Mouse (Mus musculus) heart, embryonic 14.5 days (tissue): ENCODE data around the gene Tmem108. TPM values are rescaled to one million over a fixed set of nuclear protein-coding genes. Genes with fewer than 3 reads are reported as not detected.
A peak's percentile ranks its signal among the peaks of the same experiment; 100 is the strongest.

ENCODE experiments used
- ATAC-seq: fragments of 200-750 bp; cut with Nextera tagmentation; 2 replicates; pipeline ENCODE4 v1.8.0; 2017; ENCODE audit warnings: low read depth, moderate TSS enrichment; ENCODE audit not compliant: insufficient number of reproducible peaks, insufficient read depth, low FRiP score
- H3K27ac ChIP-seq, 2 experiments: fragments of 200-500 bp in 1 of 2; fragments of 300-500 bp in 1 of 2; sonication (generic) in 1 of 2; replicated peaks in 1 of 2; 2 replicates each; pipeline ENCODE4 v1.5.1; 2012 to 2014; ENCODE audit warnings: low read depth in 2 of 2, low read length in 2 of 2, control low read depth in 1 of 2, mild to moderate bottlenecking in 1 of 2, mixed read lengths in 1 of 2; ENCODE audit not compliant: control insufficient read depth in 1 of 2, insufficient read depth in 1 of 2
- H3K27me3 ChIP-seq: fragments of 300-500 bp; sonication (generic); 2 replicates; pipeline ENCODE4 v1.6.1; 2014; ENCODE audit warnings: mild to moderate bottlenecking, low read length, control low read depth; ENCODE audit not compliant: control insufficient read depth, insufficient read depth
- H3K36me3 ChIP-seq: fragments of 300-500 bp; sonication (generic); 2 replicates; pipeline ENCODE4 v1.6.1; 2014; ENCODE audit warnings: mild to moderate bottlenecking, control low read depth, low read length, mixed read lengths; ENCODE audit not compliant: control insufficient read depth, insufficient read depth
- H3K4me1 ChIP-seq, 2 experiments: fragments of 200-500 bp in 1 of 2; fragments of 300-500 bp in 1 of 2; sonication (generic) in 1 of 2; 2 replicates each; pipeline ENCODE4 v1.6.1; 2012 to 2014; ENCODE audit warnings: low read length in 2 of 2, control low read depth in 1 of 2, mixed read lengths in 1 of 2; ENCODE audit not compliant: control insufficient read depth in 2 of 2, insufficient read depth in 2 of 2
- H3K4me2 ChIP-seq: fragments of 300-500 bp; sonication (generic); 2 replicates; pipeline ENCODE4 v1.6.1; 2014; ENCODE audit warnings: mild to moderate bottlenecking, low read length
- H3K4me3 ChIP-seq, 2 experiments: fragments of 200-500 bp in 1 of 2; fragments of 300-500 bp in 1 of 2; sonication (generic) in 1 of 2; 2 replicates each; pipeline ENCODE4 v1.5.1; 2012 to 2014; ENCODE audit warnings: low read length in 2 of 2, mild to moderate bottlenecking in 2 of 2, control low read depth in 1 of 2, low read depth in 1 of 2, moderate library complexity in 1 of 2; ENCODE audit not compliant: control insufficient read depth in 1 of 2, insufficient read depth in 1 of 2
- H3K9ac ChIP-seq: fragments of 300-500 bp; sonication (generic); 2 replicates; pipeline ENCODE4 v1.6.1; 2014; ENCODE audit warnings: mild to moderate bottlenecking, low read length
- H3K9me3 ChIP-seq: fragments of 300-500 bp; sonication (generic); 2 replicates; pipeline ENCODE4 v1.6.1; 2016; ENCODE audit warnings: low read length, control low read depth; ENCODE audit not compliant: control insufficient read depth
- WGBS: fragments of 180-500 bp; shearing (Covaris S2); extraction: QIAGEN DNeasy Blood & Tissue Kit; methylation state at CpG from one replicate; pipeline ENCODE4 v1.1.7; 2014; 5-methylcytosine and 5-hydroxymethylcytosine counted together
- polyA plus RNA-seq: library from polyadenylated mRNA; unstranded; fragments of >200 nt; fragmentation: Nextera tagmentation; extraction: Ambion mirVana; gene quantifications from 2 replicates; pipeline ENCODE4 v1.2.1, GENCODE M21; 2014

Tmem108 gene
- polyA plus RNA-seq, 1 experiment from 2014 or later, result 74.3 TPM

DNA sequence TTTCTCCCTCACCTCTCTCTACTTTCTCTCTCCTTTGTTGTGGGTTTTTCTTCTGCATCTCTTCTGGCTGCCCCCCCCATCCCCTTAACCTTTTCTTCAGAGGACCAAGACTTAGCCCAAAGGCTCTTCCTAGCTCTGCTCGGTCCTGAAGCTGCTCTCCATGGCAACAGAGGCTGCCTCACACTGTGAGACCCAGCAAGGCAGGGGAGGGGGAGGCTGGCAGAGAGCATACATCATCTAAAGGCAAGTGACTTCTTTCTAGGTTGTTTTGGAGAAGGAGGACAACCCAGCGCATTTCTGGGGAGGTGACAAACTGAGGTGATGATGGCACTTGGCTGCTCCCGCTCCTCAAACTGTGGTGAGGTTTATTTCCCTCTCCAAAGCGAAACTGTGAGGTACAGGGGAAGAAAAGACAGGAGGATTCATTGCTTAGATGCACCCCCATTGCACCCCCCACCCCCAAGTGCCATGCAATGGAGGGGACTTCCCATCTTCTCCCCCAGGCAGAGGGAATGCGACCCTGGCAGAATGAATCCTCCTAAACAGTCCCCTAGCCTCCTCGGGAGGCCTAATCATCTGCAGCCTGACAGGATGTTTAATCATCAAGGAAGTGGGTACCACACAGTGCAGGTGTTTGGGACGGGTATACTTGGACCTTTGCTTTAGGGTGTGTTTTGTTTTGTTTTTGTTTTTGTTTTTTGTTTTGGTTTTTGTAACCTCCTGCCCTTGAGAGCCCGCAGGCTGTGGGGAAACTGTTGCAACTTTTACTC is 223.4 kb downstream of the Tmem108 start:
- no peak overlapping the region for H3K4me3 ChIP-seq
- no peaks in the 10 kb centered on the region for H3K36me3 ChIP-seq
- H3K27me3 ChIP-seq, result no peaks in the 10 kb centered on the region
- H3K4me2 ChIP-seq, result no peak overlapping the region
- no peak overlapping the region for H3K27ac ChIP-seq
- H3K9ac ChIP-seq, result no peak overlapping the region
- WGBS, result 51% methylated on average over 8 of the region's 8 CpGs
- peaks cover 8 to 11% of the 10 kb centered on the region in 2 experiments; a peak in 3 of 4 replicates for H3K4me1 ChIP-seq
- no peaks in the 10 kb centered on the region for H3K9me3 ChIP-seq
- no peak for ATAC-seq

DNA sequence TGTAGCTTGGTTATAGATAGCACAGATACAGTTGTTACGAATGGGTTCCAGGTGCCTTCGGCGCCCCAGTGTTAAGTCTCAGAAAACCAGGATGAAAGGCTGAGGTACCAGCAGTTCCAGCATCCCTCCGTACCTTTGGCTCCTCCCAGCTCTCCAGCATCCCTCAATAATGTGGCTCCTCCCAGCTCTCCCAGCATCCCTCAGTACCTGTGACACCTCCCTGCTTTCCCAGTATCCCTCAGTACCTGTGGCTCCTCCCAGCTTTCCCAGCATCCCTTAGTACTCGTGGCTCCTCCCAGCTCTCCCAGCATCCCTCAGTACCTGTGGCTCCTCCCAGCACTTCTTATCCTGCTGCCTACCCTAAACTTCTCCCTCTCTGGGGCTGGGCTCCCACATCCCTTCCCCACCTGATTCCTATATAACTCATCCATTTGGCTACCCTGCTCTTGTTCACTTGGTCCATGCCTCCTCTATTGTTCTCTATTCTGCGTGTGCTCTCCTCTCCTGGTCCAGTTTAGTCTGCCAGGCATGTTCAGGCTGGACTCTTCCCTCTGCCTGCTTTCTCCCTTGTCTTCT is 225.5 kb downstream of the Tmem108 start:
- no peaks in the 10 kb centered on the region for H3K36me3 ChIP-seq
- no peak overlapping the region for H3K4me3 ChIP-seq
- no peak for ATAC-seq
- no peak overlapping the region for H3K27ac ChIP-seq
- H3K4me2 ChIP-seq, result no peak overlapping the region
- H3K9ac ChIP-seq, result no peak overlapping the region
- peaks cover 8 to 11% of the 10 kb centered on the region in 2 experiments; a peak in 3 of 4 replicates for H3K4me1 ChIP-seq
- no peaks in the 10 kb centered on the region for H3K9me3 ChIP-seq
- WGBS, result 89% methylated on average over 6 of the region's 6 CpGs
- no peaks in the 10 kb centered on the region for H3K27me3 ChIP-seq

DNA sequence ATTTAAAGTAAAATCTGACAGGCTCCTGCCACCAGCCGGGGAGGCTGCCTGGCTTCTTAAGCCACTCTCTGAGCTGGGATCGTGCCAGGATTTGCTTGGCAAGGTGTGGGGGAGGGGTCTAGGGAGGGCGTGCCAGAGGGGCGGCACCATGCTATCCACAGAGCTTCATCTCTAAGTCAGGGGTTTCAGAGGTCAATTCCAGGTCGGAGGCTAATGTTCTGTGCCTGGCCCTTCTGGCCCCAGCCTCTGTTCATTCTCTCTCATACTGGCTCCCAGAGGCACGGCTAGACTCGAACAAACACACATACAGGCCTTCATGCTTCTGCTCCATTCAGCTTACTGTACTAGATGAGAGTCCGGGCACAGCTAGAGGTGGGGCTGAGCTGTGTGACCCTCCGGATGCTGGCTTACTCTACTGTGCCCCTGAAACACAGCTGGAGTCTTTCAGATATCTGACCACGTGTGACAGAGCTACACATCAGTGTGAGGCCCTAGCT is 236.5 kb downstream of the Tmem108 start:
- H3K4me3 ChIP-seq, result no peak overlapping the region
- H3K36me3 ChIP-seq, result no peaks in the 10 kb centered on the region
- no peaks in the 10 kb centered on the region for H3K27me3 ChIP-seq
- 0 out of 2 replicates have a peak overlapping the region, but pooled peaks have one; percentile 18 for H3K4me2 ChIP-seq
- WGBS, result 28% methylated on average over 10 of the region's 10 CpGs
- peak overlapping the region in 1 of 2 experiments; percentile 39; a peak in 1 of 4 replicates for H3K27ac ChIP-seq
- H3K4me1 ChIP-seq, result peaks cover 7 to 21% of the 10 kb centered on the region in 2 experiments
- H3K9ac ChIP-seq, result no peak overlapping the region
- H3K9me3 ChIP-seq, result no peaks in the 10 kb centered on the region
- no peak for ATAC-seq

DNA sequence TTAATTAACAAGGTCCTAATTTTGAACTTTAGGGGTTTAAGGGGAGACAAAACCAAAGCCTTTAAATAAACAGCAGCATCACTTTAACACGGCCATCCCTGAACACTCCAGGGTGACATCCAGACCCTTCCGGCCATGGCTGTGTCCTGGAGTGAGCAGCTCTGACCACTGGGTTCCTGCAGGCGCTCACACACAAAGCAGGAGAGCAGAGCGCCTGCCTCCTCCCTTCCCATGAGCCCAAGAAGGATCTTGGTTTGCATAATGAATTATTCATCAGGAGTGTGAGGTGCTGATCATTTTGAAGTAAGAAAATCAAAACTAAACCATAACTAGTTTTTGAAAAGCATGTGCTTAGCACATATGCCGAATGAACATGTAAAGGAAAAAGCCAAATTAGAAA is 237.0 kb downstream of the Tmem108 start:
- no peak overlapping the region for H3K4me3 ChIP-seq
- H3K36me3 ChIP-seq, result no peaks in the 10 kb centered on the region
- no peak overlapping the region for H3K4me2 ChIP-seq
- no peak overlapping the region for H3K9ac ChIP-seq
- H3K4me1 ChIP-seq, result peaks cover 7 to 21% of the 10 kb centered on the region in 2 experiments
- no peaks in the 10 kb centered on the region for H3K9me3 ChIP-seq
- H3K27ac ChIP-seq, result 0 out of 4 replicates have a peak overlapping the region, but pooled peaks of 1 of the 2 experiments have one; percentile 39
- ATAC-seq, result no peak
- H3K27me3 ChIP-seq, result no peaks in the 10 kb centered on the region
- WGBS, result 43% methylated on average over 5 of the region's 5 CpGs

DNA sequence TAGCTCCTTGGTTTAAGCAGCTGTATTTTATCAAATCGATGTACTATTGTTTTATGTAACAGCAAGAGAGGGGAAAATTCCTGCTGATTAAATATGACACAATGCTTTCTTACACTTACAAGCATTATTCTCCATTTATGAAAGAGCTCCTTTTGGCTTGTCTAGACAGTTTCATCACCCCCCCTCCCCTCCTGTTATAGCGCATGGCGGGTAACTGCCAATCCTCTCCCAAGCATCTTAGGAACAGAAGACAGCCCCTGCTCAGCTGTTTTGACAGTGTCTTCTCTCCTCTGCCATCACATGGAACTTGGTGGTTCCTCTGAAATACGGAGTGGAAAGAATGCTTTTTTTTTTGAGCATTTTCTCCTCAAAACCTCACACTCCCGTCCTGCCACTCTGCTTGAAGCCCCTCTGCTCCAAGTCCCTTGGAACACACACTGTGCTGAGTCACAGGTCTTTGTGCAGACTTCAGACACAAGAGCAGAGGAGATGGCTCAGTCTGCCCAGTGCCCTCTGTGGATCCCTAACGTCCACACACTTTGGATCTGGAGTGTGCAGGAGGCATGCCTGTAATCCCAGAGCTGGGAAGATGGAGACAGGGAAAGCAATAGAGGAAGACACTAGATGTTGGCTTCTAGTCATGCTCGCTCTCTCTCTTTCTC is 237.8 kb downstream of the Tmem108 start:
- Histone ChIP-seq H3K27ac (no peak overlapping the region), H3K9ac (no peak overlapping the region), H3K4me2 (no peak overlapping the region), H3K4me3 (no peak overlapping the region), H3K36me3 (no peaks in the 10 kb centered on the region), H3K9me3 (0 out of 2 replicates have a peak, but pooled peaks cover 3% of the 10 kb centered on the region), H3K4me1 (peaks cover 7 to 21% of the 10 kb centered on the region in 2 experiments), H3K27me3 (no peaks in the 10 kb centered on the region)
- 67% methylated on average over 7 of the region's 7 CpGs for WGBS
- ATAC-seq, result no peak

DNA sequence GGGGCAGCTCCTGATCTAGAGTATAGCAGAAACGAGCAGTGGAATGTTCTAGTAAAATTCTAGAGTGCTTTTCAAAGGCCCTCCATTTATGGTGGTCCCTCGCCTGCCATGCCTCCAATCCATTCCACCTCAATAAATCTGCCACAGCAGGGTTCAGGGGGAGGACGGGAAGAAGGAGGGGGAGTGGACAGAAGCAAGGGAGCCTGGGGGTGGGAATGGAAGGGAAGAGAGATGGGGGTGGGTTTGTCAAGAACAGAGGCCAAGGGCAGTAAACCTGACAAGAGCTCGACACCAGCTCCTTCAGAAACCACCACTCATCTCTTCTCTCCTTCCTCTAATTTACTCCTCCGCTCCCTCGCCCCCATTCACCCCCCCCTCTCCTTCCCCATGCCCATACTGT is 238.6 kb downstream of the Tmem108 start:
- Histone ChIP-seq H3K4me3 (no peak overlapping the region), H3K9ac (no peak overlapping the region), H3K27me3 (no peaks in the 10 kb centered on the region), H3K27ac (no peak overlapping the region), H3K36me3 (no peaks in the 10 kb centered on the region), H3K9me3 (0 out of 2 replicates have a peak, but pooled peaks cover 3% of the 10 kb centered on the region), H3K4me1 (peaks cover 7 to 21% of the 10 kb centered on the region in 2 experiments), H3K4me2 (no peak overlapping the region)
- WGBS, result 74% methylated on average over 5 of the region's 6 CpGs
- no peak for ATAC-seq

DNA sequence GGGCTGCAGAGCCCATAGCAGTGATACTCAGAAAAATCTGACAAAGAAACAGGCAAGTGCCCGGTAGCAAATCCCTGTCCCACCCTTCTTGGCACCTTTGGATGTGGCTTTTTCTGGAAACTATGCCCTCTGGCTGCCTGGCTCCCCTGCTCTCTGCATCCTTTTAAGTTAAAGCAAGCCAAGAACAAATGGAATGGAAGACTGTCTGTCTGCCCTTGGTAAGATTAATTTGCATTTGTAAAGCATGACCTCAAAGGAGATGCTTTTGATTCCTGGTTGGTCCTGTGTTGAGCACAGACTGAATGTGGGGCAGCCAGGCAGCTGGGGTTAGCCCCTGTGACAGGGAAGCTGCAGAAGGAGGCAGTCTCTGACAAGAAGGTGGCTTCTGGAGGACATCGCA is 247.8 kb downstream of the Tmem108 start:
- 0 out of 2 replicates have a peak, but pooled peaks cover under 1% of the 10 kb centered on the region for H3K9me3 ChIP-seq
- no peak overlapping the region for H3K4me2 ChIP-seq
- 0 out of 4 replicates have a peak, but pooled peaks cover 0 to 2% of the 10 kb centered on the region in 2 experiments for H3K4me1 ChIP-seq
- 85% methylated on average over 2 of the region's 2 CpGs for WGBS
- H3K27me3 ChIP-seq, result no peaks in the 10 kb centered on the region
- no peak overlapping the region for H3K4me3 ChIP-seq
- H3K9ac ChIP-seq, result no peak overlapping the region
- ATAC-seq, result no peak
- no peaks in the 10 kb centered on the region for H3K36me3 ChIP-seq
- H3K27ac ChIP-seq, result no peak overlapping the region
